Mouse (Mus musculus) embryonic facial prominence, embryonic 14.5 days (tissue): Measurements from ENCODE around the gene Slc22a2. TPM values are rescaled to one million over a fixed set of nuclear protein-coding genes. Genes with fewer than 3 reads are reported as not detected.

Source experiments
- ATAC-seq: fragments of 200-750 bp; cut with Nextera tagmentation; 2 replicates; pipeline ENCODE4 v1.8.0; 2017; ENCODE audit warnings: low read depth, moderate number of reproducible peaks, moderate TSS enrichment
- DNase-seq: peaks from one replicate; pipeline ENCODE4 v3.0.0-alpha.2; 2015; ENCODE audit warnings: low spot score
- H3K27ac ChIP-seq: fragments of 300-500 bp; sonication (generic); replicated peaks from 2 replicates; pipeline ENCODE4 v1.5.1; 2014; ENCODE audit warnings: low read depth, mild to moderate bottlenecking, low read length, moderate library complexity
- H3K27me3 ChIP-seq: fragments of 300-500 bp; sonication (generic); replicated peaks from 2 replicates; pipeline ENCODE4 v1.6.1; 2014; ENCODE audit warnings: low read length; ENCODE audit not compliant: control insufficient read depth, insufficient read depth
- H3K36me3 ChIP-seq: fragments of 300-500 bp; sonication (generic); 2 replicates; pipeline ENCODE4 v1.6.1; 2014; ENCODE audit warnings: low read length, mixed read lengths; ENCODE audit not compliant: control insufficient read depth, insufficient read depth
- H3K4me1 ChIP-seq: fragments of 300-500 bp; sonication (generic); 2 replicates; pipeline ENCODE4 v1.6.1; 2014; ENCODE audit warnings: antibody characterized with exemption, low read length; ENCODE audit not compliant: control insufficient read depth, insufficient read depth
- H3K4me2 ChIP-seq: fragments of 300-500 bp; sonication (generic); 2 replicates; pipeline ENCODE4 v1.6.1; 2014; ENCODE audit warnings: low read depth, mild to moderate bottlenecking, low read length, moderate library complexity, mixed read lengths
- H3K4me3 ChIP-seq: fragments of 300-500 bp; sonication (generic); 2 replicates; pipeline ENCODE4 v1.5.1; 2014; ENCODE audit warnings: low read depth, mild to moderate bottlenecking, low read length
- H3K9ac ChIP-seq: fragments of 300-500 bp; sonication (generic); 2 replicates; pipeline ENCODE4 v1.6.1; 2014; ENCODE audit warnings: low read depth, mild to moderate bottlenecking, low read length, moderate library complexity, mixed read lengths
- H3K9me3 ChIP-seq: fragments of 300-500 bp; sonication (generic); 2 replicates; pipeline ENCODE4 v1.6.1; 2016; ENCODE audit warnings: low read length; ENCODE audit not compliant: control insufficient read depth
- WGBS: fragments of 180-500 bp; shearing (Covaris S2); extraction: QIAGEN DNeasy Blood & Tissue Kit; methylation state at CpG from one replicate; pipeline ENCODE4 v1.1.7; 2014; 5-methylcytosine and 5-hydroxymethylcytosine counted together
- polyA plus RNA-seq: library from polyadenylated mRNA; unstranded; fragments of >200 nt; fragmentation: Nextera tagmentation; extraction: Ambion mirVana; gene quantifications from 2 replicates; pipeline ENCODE4 v1.2.1, GENCODE M21; 2014

The Slc22a2 gene
- polyA plus RNA-seq, 1 experiment from 2014 or later: 0.17 TPM

DNA sequence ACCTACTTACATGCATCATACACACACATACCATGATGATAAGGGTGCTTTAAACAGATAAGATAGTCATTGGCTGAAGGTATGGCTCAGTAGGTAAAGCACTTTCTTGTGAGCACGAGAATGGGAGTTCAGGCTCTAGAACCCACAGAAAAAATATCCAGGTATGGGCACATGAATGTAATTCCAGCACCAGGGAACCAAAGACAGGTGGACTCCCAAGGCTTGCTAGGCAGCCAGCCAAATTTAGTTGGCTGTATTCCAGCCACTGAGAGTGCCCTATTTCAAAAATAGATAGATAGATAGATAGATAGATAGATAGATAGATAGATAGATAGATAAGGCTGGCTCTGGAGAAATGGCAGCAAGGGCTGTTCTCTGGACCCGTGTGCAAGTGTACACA is 1.4 kb downstream of the Slc22a2 start:
- no peak overlapping the region for H3K9ac ChIP-seq
- ATAC-seq (no peak), DNase-seq (no peak)
- H3K27ac ChIP-seq: no peak overlapping the region
- H3K36me3 ChIP-seq: no peaks in the 10 kb centered on the region
- no peak overlapping the region for H3K4me3 ChIP-seq
- H3K4me1 ChIP-seq: no peaks in the 10 kb centered on the region
- no peaks in the 10 kb centered on the region for H3K9me3 ChIP-seq
- WGBS: 84% methylated on average over 2 of the region's 2 CpGs
- H3K4me2 ChIP-seq: no peak overlapping the region
- H3K27me3 ChIP-seq: no peaks in the 10 kb centered on the region

DNA sequence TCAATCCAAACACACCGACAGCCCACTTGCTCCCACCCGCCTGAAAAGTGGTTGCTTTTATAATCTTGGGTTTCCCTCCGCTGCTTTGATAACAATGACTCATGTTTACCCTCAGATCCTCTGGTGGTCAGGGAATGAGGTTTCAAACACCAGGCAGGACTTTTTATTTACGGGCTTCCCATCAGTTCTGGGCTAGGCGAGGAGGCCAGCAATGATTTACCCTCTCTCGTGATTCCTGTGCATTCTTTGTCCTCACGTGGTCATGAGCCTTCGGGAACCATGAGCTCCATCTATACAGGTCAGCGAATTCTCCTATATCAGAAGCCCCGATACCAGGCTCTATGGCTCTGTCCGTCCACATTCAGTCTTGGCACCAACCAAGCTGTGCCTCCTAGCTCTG is 3.0 kb downstream of the Slc22a2 start:
- H3K4me3 ChIP-seq: no peak overlapping the region
- ATAC-seq (no peak), DNase-seq (no peak)
- WGBS: 73% methylated on average over 11 of the region's 11 CpGs
- H3K9me3 ChIP-seq: no peaks in the 10 kb centered on the region
- H3K27me3 ChIP-seq: no peaks in the 10 kb centered on the region
- no peak overlapping the region for H3K27ac ChIP-seq
- no peak overlapping the region for H3K4me2 ChIP-seq
- no peaks in the 10 kb centered on the region for H3K4me1 ChIP-seq
- H3K36me3 ChIP-seq: no peaks in the 10 kb centered on the region
- H3K9ac ChIP-seq: no peak overlapping the region

DNA sequence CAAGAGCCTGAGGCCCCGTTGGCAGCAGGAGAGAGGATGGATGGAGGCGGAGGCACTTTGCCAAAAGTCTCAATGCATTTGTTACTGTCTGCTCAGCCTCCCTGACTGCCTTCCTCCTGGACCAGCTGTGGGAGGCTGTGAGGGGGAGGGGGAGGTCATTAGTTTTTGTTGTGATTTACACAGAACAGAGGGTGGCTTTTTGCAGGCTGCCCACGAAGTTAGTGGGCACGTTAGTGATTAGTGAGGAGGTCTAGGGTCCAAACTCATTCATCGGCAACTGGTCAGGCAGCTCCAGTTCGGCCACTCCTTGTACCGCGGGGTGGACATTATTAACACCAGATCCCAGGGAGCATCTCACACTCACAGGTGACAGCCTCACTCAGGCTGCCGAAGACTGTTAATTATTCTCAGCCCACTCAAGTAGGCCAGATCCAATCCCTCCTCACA is 4.9 kb downstream of the Slc22a2 start:
- 0 out of 2 replicates have a peak, but pooled peaks have one; percentile 37 for ATAC-seq
- H3K4me3 ChIP-seq: no peak overlapping the region
- H3K4me2 ChIP-seq: no peak overlapping the region
- no peaks in the 10 kb centered on the region for H3K9me3 ChIP-seq
- no peaks in the 10 kb centered on the region for H3K36me3 ChIP-seq
- H3K27me3 ChIP-seq: no peaks in the 10 kb centered on the region
- no peak overlapping the region for H3K9ac ChIP-seq
- peak; percentile 67 for DNase-seq
- H3K27ac ChIP-seq: no peak overlapping the region
- H3K4me1 ChIP-seq: no peaks in the 10 kb centered on the region
- 39% methylated on average over 9 of the region's 9 CpGs for WGBS

DNA sequence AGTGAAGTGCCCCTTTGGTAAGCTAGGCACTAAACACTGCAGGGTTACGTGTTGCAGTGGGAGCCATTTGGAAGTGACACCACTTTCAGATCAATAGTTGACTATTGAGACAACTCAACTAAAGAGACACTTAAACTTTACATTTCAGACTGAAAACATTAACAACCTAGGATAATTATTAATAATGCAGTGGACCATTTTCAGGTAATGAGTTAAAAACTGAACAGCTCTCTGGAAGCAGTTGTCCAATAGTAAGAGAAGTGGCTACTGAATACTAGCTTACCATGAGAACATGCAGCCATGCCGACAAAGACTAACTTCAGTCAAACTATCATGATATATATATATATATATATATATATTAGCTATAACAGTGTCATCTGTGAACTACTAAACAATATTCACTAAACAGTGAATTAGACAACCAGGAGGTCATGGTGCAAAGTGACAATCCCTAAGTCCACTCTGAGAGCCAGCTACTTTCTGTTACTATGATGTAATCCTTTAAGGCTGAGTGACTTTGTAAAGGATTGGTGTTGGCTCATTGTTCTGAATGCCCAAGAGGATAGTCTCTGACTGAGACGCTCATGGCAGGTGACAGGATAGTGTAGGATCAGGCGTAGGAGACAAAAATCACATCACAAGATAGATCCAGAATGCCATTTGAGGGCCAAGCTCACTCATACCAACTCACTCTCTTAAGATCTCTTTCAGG is 7.1 kb downstream of the Slc22a2 start:
- H3K4me3 ChIP-seq: no peak overlapping the region
- H3K4me1 ChIP-seq: no peaks in the 10 kb centered on the region
- no peaks in the 10 kb centered on the region for H3K9me3 ChIP-seq
- no peak overlapping the region for H3K4me2 ChIP-seq
- WGBS: 87% methylated on average over 4 of the region's 4 CpGs
- H3K27ac ChIP-seq: no peak overlapping the region
- ATAC-seq: no peak
- H3K27me3 ChIP-seq: no peaks in the 10 kb centered on the region
- DNase-seq: no peak
- H3K9ac ChIP-seq: no peak overlapping the region
- no peaks in the 10 kb centered on the region for H3K36me3 ChIP-seq

DNA sequence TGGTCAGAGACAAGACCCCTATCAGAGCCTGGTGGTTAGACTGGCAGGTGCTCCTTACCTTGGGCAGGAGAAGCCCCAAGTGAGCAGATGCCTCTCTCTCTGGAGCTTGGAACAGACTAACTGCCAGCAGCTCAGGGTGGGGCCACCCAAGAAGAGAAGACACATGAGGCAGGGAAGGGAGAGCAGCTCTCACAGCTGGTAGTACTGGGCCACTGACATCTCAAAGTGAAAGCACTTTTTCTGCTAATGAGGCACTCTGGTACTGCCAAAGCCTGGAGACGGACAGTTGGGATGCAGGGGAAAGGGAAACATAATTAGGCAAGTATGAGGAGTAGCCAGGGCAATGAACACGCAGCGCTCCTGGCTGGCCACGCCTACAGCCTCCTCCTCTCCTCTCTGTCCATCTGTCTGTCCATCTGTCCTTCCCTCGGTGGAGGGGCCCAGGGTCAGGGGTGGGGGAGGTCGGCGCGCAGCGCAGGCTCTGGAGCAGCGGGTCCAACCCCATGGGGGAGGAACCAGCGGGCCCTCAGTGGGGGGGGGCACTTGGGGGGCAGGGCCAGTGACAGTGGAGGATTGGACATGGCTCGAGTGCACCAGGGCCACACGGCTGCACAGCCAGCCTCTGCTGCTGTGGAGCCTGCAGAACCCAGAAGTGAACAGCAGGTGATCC is 12.0 kb downstream of the Slc22a2 start:
- Histone ChIP-seq H3K4me3 (no peak overlapping the region), H3K9ac (no peak overlapping the region), H3K9me3 (no peaks in the 10 kb centered on the region), H3K4me2 (no peak overlapping the region), H3K36me3 (no peaks in the 10 kb centered on the region), H3K27ac (no peak overlapping the region), H3K27me3 (no peaks in the 10 kb centered on the region), H3K4me1 (no peaks in the 10 kb centered on the region)
- 80% methylated on average over 11 of the region's 13 CpGs for WGBS
- DNase-seq (no peak), ATAC-seq (no peak)

DNA sequence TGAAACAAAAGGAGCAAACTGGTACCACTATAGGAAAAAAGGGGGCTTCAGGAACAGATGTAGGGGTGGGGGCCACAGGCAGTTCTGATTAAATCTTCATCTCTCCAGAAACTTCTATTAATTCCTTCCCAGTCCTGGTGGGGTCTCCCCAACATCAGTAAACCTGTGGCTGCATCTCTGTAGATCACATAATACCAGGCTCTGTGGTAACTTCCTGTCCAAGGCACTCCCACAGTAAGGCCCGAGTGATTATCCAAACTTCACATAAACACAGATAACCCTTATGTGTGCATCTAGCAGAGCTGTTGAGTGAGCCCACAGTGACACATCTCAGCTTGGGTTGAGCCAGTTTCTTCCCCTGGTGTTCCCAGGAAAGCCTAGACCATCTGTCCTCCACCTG is 22.7 kb downstream of the Slc22a2 start:
- Histone ChIP-seq H3K36me3 (no peaks in the 10 kb centered on the region), H3K9ac (no peak overlapping the region), H3K4me1 (no peaks in the 10 kb centered on the region), H3K9me3 (no peaks in the 10 kb centered on the region), H3K27me3 (no peaks in the 10 kb centered on the region), H3K4me2 (no peak overlapping the region), H3K4me3 (no peak overlapping the region), H3K27ac (no peak overlapping the region)
- ATAC-seq: no peak
- 43% methylated on average over 1 of the region's 1 CpGs for WGBS
- no peak for DNase-seq

DNA sequence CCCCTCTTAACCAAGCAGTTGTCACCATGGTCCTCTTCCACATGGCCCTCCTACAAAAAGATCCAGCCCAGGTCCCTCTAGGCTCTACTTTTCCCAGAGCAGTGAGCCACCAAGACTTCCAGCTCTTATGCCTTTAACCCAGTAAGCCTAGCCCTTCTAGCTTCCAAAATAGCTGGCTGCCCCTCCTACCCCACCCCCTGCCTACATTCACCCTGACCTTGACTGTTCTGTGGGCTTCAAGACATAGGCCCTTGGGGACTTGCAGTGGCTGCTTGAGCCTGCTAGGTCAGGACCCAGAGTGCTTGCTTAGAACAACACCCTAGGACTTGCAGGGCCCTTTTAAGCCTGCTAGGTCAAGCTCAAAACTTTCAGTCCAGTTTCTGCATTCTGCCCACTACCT is 23.3 kb downstream of the Slc22a2 start:
- Histone ChIP-seq H3K9ac (no peak overlapping the region), H3K36me3 (no peaks in the 10 kb centered on the region), H3K4me2 (no peak overlapping the region), H3K9me3 (no peaks in the 10 kb centered on the region), H3K27me3 (no peaks in the 10 kb centered on the region), H3K4me1 (no peaks in the 10 kb centered on the region), H3K27ac (no peak overlapping the region), H3K4me3 (no peak overlapping the region)
- ATAC-seq: no peak
- no peak for DNase-seq

DNA sequence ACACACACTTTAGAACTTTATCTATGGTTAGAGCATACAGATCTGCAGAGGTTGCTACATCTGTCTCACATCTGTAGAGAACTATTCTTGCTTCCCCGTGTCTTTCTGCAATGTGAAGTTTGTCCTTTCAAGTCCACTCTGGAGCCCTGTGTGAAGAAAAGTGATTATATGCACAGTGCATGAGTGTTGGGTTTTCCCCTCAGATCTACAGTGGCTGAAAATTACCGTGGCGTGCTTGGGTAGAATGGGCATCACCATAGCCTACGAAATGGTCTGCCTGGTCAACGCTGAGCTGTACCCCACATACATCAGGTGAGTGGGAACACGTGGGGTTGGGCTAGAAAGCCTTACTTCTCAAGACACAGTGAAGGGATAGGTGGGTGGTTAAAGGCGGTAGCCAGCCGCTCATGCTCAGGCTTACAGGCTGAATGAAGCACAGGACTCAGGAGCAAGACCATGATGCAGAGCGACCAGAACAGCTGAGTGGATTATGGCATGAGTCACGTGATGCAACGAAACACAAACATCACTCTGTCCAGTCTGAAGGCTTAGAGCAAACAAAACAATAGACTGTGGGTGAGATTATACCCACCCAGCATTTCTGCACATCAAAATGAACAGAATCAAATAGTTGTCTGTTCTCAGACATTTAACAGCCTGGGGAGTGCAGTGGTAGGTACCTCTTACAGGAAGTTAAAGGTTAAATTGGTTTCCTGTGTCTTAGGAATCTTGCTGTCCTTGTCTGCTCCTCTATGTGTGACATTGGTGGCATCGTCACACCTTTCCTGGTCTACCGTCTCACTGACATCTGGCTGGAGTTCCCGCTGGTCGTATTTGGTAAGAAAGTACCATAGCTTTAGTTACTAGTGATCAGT is 30.8 kb downstream of the Slc22a2 start:
- H3K4me1 ChIP-seq: no peaks in the 10 kb centered on the region
- DNase-seq (no peak), ATAC-seq (no peak)
- H3K4me2 ChIP-seq: no peak overlapping the region
- no peak overlapping the region for H3K9ac ChIP-seq
- no peaks in the 10 kb centered on the region for H3K36me3 ChIP-seq
- no peaks in the 10 kb centered on the region for H3K9me3 ChIP-seq
- H3K4me3 ChIP-seq: no peak overlapping the region
- no peaks in the 10 kb centered on the region for H3K27me3 ChIP-seq
- 81% methylated on average over 15 of the region's 15 CpGs for WGBS
- no peak overlapping the region for H3K27ac ChIP-seq
